Mouse (Mus musculus): Measurements from ENCODE around the gene Gm21969. TPM values are rescaled to one million over a fixed set of nuclear protein-coding genes. Genes with fewer than 3 reads are reported as not detected.

Gene Gm21969
- total RNA-seq, 1 experiment from 2014 or later: not detected

- no peak for ATAC-seq (replicated peaks; ENCODE audit: insufficient number of reproducible peaks, low FRiP score, low TSS enrichment, poor library complexity, severe bottlenecking)
Measured at GRCm38 (mm10) chr4:139610954-139611353, 8.0 kb downstream of the Gm21969 start.

GRCm38 (mm10) chr4:139611542-139611953 is 8.6 kb downstream of the Gm21969 start:
- 0 out of 2 replicates have a peak, but pooled peaks have one; percentile 59 for ATAC-seq (replicated peaks; ENCODE audit: insufficient number of reproducible peaks, low FRiP score, low TSS enrichment, poor library complexity, severe bottlenecking)

- no peak for ATAC-seq (replicated peaks; ENCODE audit: insufficient number of reproducible peaks, low FRiP score, low TSS enrichment, poor library complexity, severe bottlenecking)
Measured at GRCm38 (mm10) chr4:139614524-139615260, 11.7 kb downstream of the Gm21969 start.

GRCm38 (mm10) chr4:139616276-139617000 is 13.5 kb downstream of the Gm21969 start:
- ATAC-seq (replicated peaks; ENCODE audit: insufficient number of reproducible peaks, low FRiP score, low TSS enrichment, poor library complexity, severe bottlenecking): peak; percentile 92

GRCm38 (mm10) chr4:139617001-139617364 is 14.0 kb downstream of the Gm21969 start:
- ATAC-seq (replicated peaks; ENCODE audit: insufficient number of reproducible peaks, low FRiP score, low TSS enrichment, poor library complexity, severe bottlenecking): no peak

- no peak for ATAC-seq (replicated peaks; ENCODE audit: insufficient number of reproducible peaks, low FRiP score, low TSS enrichment, poor library complexity, severe bottlenecking)
Measured at GRCm38 (mm10) chr4:139619765-139620164, 16.8 kb downstream of the Gm21969 start.

- ATAC-seq (replicated peaks; ENCODE audit: insufficient number of reproducible peaks, low FRiP score, low TSS enrichment, poor library complexity, severe bottlenecking): peak; percentile 100
Measured at GRCm38 (mm10) chr4:139622373-139623282, 19.6 kb downstream of the Gm21969 start, which contains the start of gene Aldh4a1. Aldh4a1 (plus strand) TSS chr4:139622866.

GRCm38 (mm10) chr4:139623434-139624115 is 20.6 kb downstream of the Gm21969 start:
- no peak for ATAC-seq (replicated peaks; ENCODE audit: insufficient number of reproducible peaks, low FRiP score, low TSS enrichment, poor library complexity, severe bottlenecking)

- no peak for ATAC-seq (replicated peaks; ENCODE audit: insufficient number of reproducible peaks, low FRiP score, low TSS enrichment, poor library complexity, severe bottlenecking)
Measured at GRCm38 (mm10) chr4:139624116-139624489, 21.1 kb downstream of the Gm21969 start.

GRCm38 (mm10) chr4:139624706-139625105 is 21.7 kb downstream of the Gm21969 start:
- no peak for ATAC-seq (replicated peaks; ENCODE audit: insufficient number of reproducible peaks, low FRiP score, low TSS enrichment, poor library complexity, severe bottlenecking)

GRCm38 (mm10) chr4:139627361-139627760 is 24.4 kb downstream of the Gm21969 start:
- ATAC-seq (replicated peaks; ENCODE audit: insufficient number of reproducible peaks, low FRiP score, low TSS enrichment, poor library complexity, severe bottlenecking): no peak

GRCm38 (mm10) chr4:139630171-139630570 is 27.2 kb downstream of the Gm21969 start:
- no peak for ATAC-seq (replicated peaks; ENCODE audit: insufficient number of reproducible peaks, low FRiP score, low TSS enrichment, poor library complexity, severe bottlenecking)

GRCm38 (mm10) chr4:139631141-139631540 is 28.2 kb downstream of the Gm21969 start:
- ATAC-seq (replicated peaks; ENCODE audit: insufficient number of reproducible peaks, low FRiP score, low TSS enrichment, poor library complexity, severe bottlenecking): no peak

GRCm38 (mm10) chr4:139631569-139632253 is 28.7 kb downstream of the Gm21969 start:
- ATAC-seq (replicated peaks; ENCODE audit: insufficient number of reproducible peaks, low FRiP score, low TSS enrichment, poor library complexity, severe bottlenecking): no peak

GRCm38 (mm10) chr4:139632254-139632580 is 29.2 kb downstream of the Gm21969 start:
- ATAC-seq (replicated peaks; ENCODE audit: insufficient number of reproducible peaks, low FRiP score, low TSS enrichment, poor library complexity, severe bottlenecking): no peak

- 0 out of 2 replicates have a peak, but pooled peaks have one; percentile 37 for ATAC-seq (replicated peaks; ENCODE audit: insufficient number of reproducible peaks, low FRiP score, low TSS enrichment, poor library complexity, severe bottlenecking)
Measured at GRCm38 (mm10) chr4:139636373-139636772, 33.4 kb downstream of the Gm21969 start.

- ATAC-seq (replicated peaks; ENCODE audit: insufficient number of reproducible peaks, low FRiP score, low TSS enrichment, poor library complexity, severe bottlenecking): no peak
Measured at GRCm38 (mm10) chr4:139637847-139638246, 34.9 kb downstream of the Gm21969 start.

GRCm38 (mm10) chr4:139638356-139638755 is 35.4 kb downstream of the Gm21969 start:
- ATAC-seq (replicated peaks; ENCODE audit: insufficient number of reproducible peaks, low FRiP score, low TSS enrichment, poor library complexity, severe bottlenecking): no peak

Measured in monocyte, adult 5-6 weeks (primary cell).